8 mouse cellular contexts compared by ENCODE assay signal in the genomic region with DNA sequence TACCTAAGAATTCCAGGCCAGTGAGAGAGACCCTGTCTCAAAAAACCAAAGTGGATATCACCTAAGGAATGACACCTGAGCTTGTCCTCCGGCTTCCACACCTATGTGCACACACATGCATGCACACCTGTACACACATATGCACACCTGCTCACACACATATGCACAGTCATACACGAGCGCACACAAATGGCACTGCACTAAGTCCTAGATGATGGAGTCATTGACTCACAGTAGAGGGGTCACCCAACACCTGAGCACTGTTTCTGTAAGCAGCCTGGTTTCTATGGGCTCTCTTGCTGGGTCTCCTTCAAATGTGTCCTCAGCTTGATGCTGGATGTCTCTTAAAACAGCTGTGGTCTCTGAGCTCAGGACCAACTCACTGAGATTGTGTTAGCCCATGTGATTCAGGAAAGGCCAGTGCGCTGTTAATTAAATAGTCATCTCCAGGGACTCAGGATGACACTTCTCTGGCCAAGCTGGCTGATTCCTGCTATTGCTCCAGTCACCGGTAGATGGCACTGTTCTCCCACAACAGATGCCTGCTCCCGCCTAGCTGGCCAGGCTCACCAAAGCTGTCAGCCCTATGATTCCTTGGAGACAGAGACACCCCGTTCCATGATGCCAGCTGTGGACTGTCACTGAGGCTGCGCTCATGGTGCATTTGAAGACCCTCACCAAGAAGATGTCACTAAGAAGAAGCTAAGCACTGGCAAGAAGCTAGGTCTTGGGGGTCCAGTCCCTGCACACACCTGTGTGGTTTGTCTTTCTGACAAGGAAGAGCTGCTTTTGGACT.
DNase-seq lines count a peak whose midpoint lies in the region; ATAC-seq lines count a peak whose summit lies in the region.

No protein-coding gene starts in this region.

- no peaks in the 10 kb centered on the region for H3K4me1 ChIP-seq in intestine, embryonic 14.5 days (replicated peaks; ENCODE audit: control insufficient read depth, insufficient read depth, low read length)

- no peak overlapping the region for H3K4me3 ChIP-seq in intestine, embryonic 14.5 days (ENCODE audit: low read depth, low read length)

- WGBS in intestine, embryonic 14.5 days = 31% methylated on average over 8 of the region's 8 CpGs

- no peaks in the 10 kb centered on the region for H3K9me3 ChIP-seq in intestine, embryonic 14.5 days (ENCODE audit: control insufficient read depth, low read length)

- H3K36me3 ChIP-seq in intestine, embryonic 14.5 days (ENCODE audit: control insufficient read depth, insufficient read depth, low read length) = no peaks in the 10 kb centered on the region

- no peak overlapping the region for H3K9ac ChIP-seq in intestine, embryonic 14.5 days (ENCODE audit: low read length)

- intact Hi-C loops in gastrocnemius, postnatal 14 days (cut with DNase I; ENCODE audit: low total_unique reads) = loop anchor here (5.0 to 10.0 kb wide), 2 partner anchors 63 to 251 kb away; partner anchors contain the start of gene Wnt2b
- intact Hi-C loops in left cerebral cortex, postnatal 14 days (cut with DNase I) = loop anchor here (2.0 to 10.0 kb wide), 3 partner anchors 67 to 343 kb away; partner anchors contain the start of genes Fam19a3, Ppm1j and Wnt2b

- peak overlapping the region; percentile 33; the same call in 1 of the 2 replicates for H3K4me2 ChIP-seq in intestine, embryonic 14.5 days (ENCODE audit: low read length)

- no peak overlapping the region for H3K27ac ChIP-seq in intestine, embryonic 14.5 days (ENCODE audit: low read depth)

- ATAC-seq in intestine, embryonic 14.5 days (replicated peaks; ENCODE audit: low FRiP score, low TSS enrichment, low read depth) = peak; percentile 78

- no peaks in the 10 kb centered on the region for H3K27me3 ChIP-seq in intestine, embryonic 14.5 days (replicated peaks; ENCODE audit: control insufficient read depth, insufficient read depth, low read length)

- peak; percentile 86 for DNase-seq in adipocyte (ENCODE audit: low spot score)
- peak; percentile 89 for DNase-seq in embryo, embryonic 10 days (ENCODE audit: low spot score)
- DNase-seq in gastrocnemius, postnatal 14 days = peak; percentile 59
- peak; percentile 88 for DNase-seq in intestine, embryonic 14.5 days (ENCODE audit: low spot score)
- peak; percentile 78 to 79 for DNase-seq in left cerebral cortex, postnatal 14 days (ENCODE audit: low spot score in 2 of 2)
- DNase-seq in mesoderm, embryonic 11.5 days (ENCODE audit: low read depth, low spot score) = peak; percentile 80
- DNase-seq in right cerebral cortex, postnatal 36 days (ENCODE audit: low spot score in 2 of 2) = peak; percentile 36 to 48
- peak; percentile 46 to 71 for DNase-seq in urinary bladder, postnatal 4 days (ENCODE audit: low spot score in 2 of 2)
